ENCODE assay signal across 10 mouse cellular contexts in the genomic region with DNA sequence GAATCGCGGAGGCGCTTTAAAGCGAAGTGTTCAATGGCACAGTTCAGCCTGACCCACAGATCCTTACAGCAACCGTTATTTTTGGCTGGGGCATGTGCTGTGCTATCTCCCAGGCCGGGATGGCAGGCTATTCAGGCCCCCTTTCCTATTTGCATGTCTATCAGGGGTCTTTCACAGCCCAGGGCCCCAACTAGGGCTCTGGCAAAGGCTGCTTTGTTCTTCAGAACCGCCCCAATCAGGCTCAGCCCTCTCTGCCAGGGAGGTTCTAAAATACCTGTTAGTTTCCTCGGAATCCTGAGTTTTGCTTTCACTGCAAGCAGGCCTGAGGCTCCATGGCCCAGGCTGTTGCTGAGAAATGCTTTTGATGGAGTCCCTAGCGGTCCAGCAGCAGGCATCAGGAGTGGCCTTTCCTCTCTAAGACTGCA.
DNase-seq lines count a peak whose midpoint lies in the region; ATAC-seq lines count a peak whose summit lies in the region.
"Had no signal": no experiment of that assay in that cellular context is flagged by ENCODE, and none has a peak within 500 bp of the region (broad histone marks: within the 10 kb centered on the region; RNA-seq: fewer than 3 reads in every experiment).

No protein-coding gene starts in this region.

- intact Hi-C loops in heart, postnatal 25 days (cut with DNase I), result no loop called here

- H3K9ac ChIP-seq in neural tube, embryonic 13.5 days, result peak overlapping the region; percentile 43
- H3K9ac ChIP-seq: liver, embryonic 13.5 days had no signal

- peak overlapping the region; percentile 89 for H3K27ac ChIP-seq in heart, embryonic 10.5 days
- peak overlapping the region; percentile 91 for H3K27ac ChIP-seq in forebrain, embryonic 10.5 days
- peak overlapping the region; percentile 72; the same call in 1 of the 2 replicates for H3K27ac ChIP-seq in limb, embryonic 10.5 days
- peak overlapping the region; percentile 24; the same call in 1 of the 2 replicates for H3K27ac ChIP-seq in neural tube, embryonic 13.5 days (replicated peaks)
- H3K27ac ChIP-seq: liver, embryonic 13.5 days had no signal

- H3K27me3 ChIP-seq in heart, embryonic 10.5 days (ENCODE audit: insufficient read depth, poor library complexity, severe bottlenecking), result no peaks in the 10 kb centered on the region
- H3K27me3 ChIP-seq in forebrain, embryonic 10.5 days (ENCODE audit: poor library complexity, severe bottlenecking), result no peaks in the 10 kb centered on the region
- no peaks in the 10 kb centered on the region for H3K27me3 ChIP-seq in limb, embryonic 10.5 days (ENCODE audit: low read depth, poor library complexity, severe bottlenecking)
- H3K27me3 ChIP-seq in neural tube, embryonic 13.5 days, result no peaks in the 10 kb centered on the region
- H3K27me3 ChIP-seq: liver, embryonic 13.5 days; megakaryocyte, embryonic 14.5 days had no signal

- peaks cover 8% of the 10 kb centered on the region for H3K4me1 ChIP-seq in heart, embryonic 10.5 days
- H3K4me1 ChIP-seq in forebrain, embryonic 10.5 days, result peaks cover 24% of the 10 kb centered on the region
- peaks cover 4% of the 10 kb centered on the region; the same call in 1 of the 2 replicates for H3K4me1 ChIP-seq in limb, embryonic 10.5 days
- peaks cover 5% of the 10 kb centered on the region for H3K4me1 ChIP-seq in neural tube, embryonic 13.5 days (replicated peaks)
- H3K4me1 ChIP-seq: liver, embryonic 13.5 days; megakaryocyte, embryonic 14.5 days had no signal

- no peak overlapping the region for H3K4me3 ChIP-seq in heart, embryonic 10.5 days
- H3K4me3 ChIP-seq in forebrain, embryonic 10.5 days, result peak overlapping the region; percentile 23; the same call in 1 of the 2 replicates
- H3K4me3 ChIP-seq in limb, embryonic 10.5 days, result no peak overlapping the region
- H3K4me3 ChIP-seq in neural tube, embryonic 13.5 days, result no peak overlapping the region
- H3K4me3 ChIP-seq: liver, embryonic 13.5 days; megakaryocyte, embryonic 14.5 days had no signal

- DNase-seq in heart, embryonic 10.5 days (ENCODE audit: low spot score), result peak; percentile 81
- no peak for DNase-seq in heart, postnatal 25 days (ENCODE audit: low spot score)
- DNase-seq in forebrain, embryonic 10.5 days (ENCODE audit: extremely low spot score, low spot score), result peak; percentile 83
- DNase-seq in limb, embryonic 10.5 days (ENCODE audit: low spot score), result peak; percentile 38
- DNase-seq in left cerebral cortex, adult 18-20 months (ENCODE audit: low spot score in 2 of 2), result no peak
- DNase-seq in layer of hippocampus, adult 11-12 months (ENCODE audit: low spot score), result no peak
- DNase-seq in adrenal gland, adult 18-20 months (ENCODE audit: low spot score in 2 of 2), result no peak
- DNase-seq: liver, embryonic 13.5 days had no signal

- peak; percentile 91 for ATAC-seq in neural tube, embryonic 13.5 days (ENCODE audit: low read depth)

- H3K4me2 ChIP-seq in neural tube, embryonic 13.5 days, result no peak overlapping the region
- H3K4me2 ChIP-seq: liver, embryonic 13.5 days had no signal

- H3K36me3 ChIP-seq in heart, embryonic 10.5 days, result no peaks in the 10 kb centered on the region
- peaks cover 4% of the 10 kb centered on the region; the same call in 1 of the 2 replicates for H3K36me3 ChIP-seq in forebrain, embryonic 10.5 days (replicated peaks)
- no peaks in the 10 kb centered on the region for H3K36me3 ChIP-seq in limb, embryonic 10.5 days
- no peaks in the 10 kb centered on the region for H3K36me3 ChIP-seq in neural tube, embryonic 13.5 days
- H3K36me3 ChIP-seq: liver, embryonic 13.5 days had no signal

- 0 out of 2 replicates have a peak, but pooled peaks cover 6% of the 10 kb centered on the region for H3K9me3 ChIP-seq in heart, embryonic 10.5 days
- peaks cover 26% of the 10 kb centered on the region for H3K9me3 ChIP-seq in forebrain, embryonic 10.5 days
- H3K9me3 ChIP-seq in limb, embryonic 10.5 days (replicated peaks), result no peaks in the 10 kb centered on the region
- peaks cover 21% of the 10 kb centered on the region for H3K9me3 ChIP-seq in neural tube, embryonic 13.5 days

- 8% methylated on average over 9 of the region's 9 CpGs for WGBS in heart, embryonic 10.5 days
- 8% methylated on average over 9 of the region's 9 CpGs for WGBS in forebrain, embryonic 10.5 days
- WGBS in limb, embryonic 10.5 days, result 22% methylated on average over 9 of the region's 9 CpGs
- 6% methylated on average over 9 of the region's 9 CpGs for WGBS in neural tube, embryonic 13.5 days

Comparison
In these comparisons a context has a peak if more than half of its experiments do, and no peak if none do; other contexts are left out.
1. DNase-seq: peak in heart, embryonic 10.5 days (single experiment), forebrain, embryonic 10.5 days (single experiment) and limb, embryonic 10.5 days (single experiment); none in heart, postnatal 25 days (single experiment), left cerebral cortex, adult 18-20 months (0 of 2), layer of hippocampus, adult 11-12 months (single experiment) and adrenal gland, adult 18-20 months (0 of 2).
2. H3K27ac ChIP-seq: peak in every context shown above with its lines; median percentile 91 in forebrain, embryonic 10.5 days; 89 in heart, embryonic 10.5 days; 72 in limb, embryonic 10.5 days; 24 in neural tube, embryonic 13.5 days.